Mouse (Mus musculus) gastrocnemius, postnatal 10 days (tissue): ENCODE measurements around the gene Cnmd. TPM values are rescaled to one million over a fixed set of nuclear protein-coding genes. Genes with fewer than 3 reads are reported as not detected.

ENCODE experiments used
- DNase-seq: peaks from one replicate; pipeline ENCODE4 v3.0.0; 2021; ENCODE audit warnings: mixed read lengths
- total RNA-seq, 2 experiments: library from RNA; stranded (reverse); gene quantifications; 2 replicates each; pipeline ENCODE4 v1.2.3; 2021

Cnmd gene
- total RNA-seq, 2 experiments from 2014 or later, result 1.2 to 3.0 TPM

DNA sequence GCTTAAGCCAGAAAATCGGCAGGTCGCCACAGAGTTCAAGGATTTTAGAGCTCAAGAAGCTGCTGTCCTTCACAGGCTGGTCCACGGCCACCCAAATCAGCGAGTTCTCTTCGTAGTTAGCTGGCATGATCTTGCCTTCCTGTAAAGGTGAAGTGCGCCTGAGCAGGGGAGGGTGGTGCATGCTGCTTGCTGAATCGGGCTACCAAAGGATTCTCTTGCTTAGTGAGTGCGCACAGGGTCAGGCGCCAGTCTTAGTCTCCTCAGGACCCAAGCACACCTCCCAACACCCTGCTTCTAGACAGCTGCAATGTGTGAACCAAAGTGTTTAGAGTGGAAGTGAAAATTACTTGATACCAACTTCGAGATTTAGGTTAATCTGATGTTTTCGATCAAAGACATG lies 16.6 kb downstream of the Cnmd start:
- DNase-seq, result no peak

DNA sequence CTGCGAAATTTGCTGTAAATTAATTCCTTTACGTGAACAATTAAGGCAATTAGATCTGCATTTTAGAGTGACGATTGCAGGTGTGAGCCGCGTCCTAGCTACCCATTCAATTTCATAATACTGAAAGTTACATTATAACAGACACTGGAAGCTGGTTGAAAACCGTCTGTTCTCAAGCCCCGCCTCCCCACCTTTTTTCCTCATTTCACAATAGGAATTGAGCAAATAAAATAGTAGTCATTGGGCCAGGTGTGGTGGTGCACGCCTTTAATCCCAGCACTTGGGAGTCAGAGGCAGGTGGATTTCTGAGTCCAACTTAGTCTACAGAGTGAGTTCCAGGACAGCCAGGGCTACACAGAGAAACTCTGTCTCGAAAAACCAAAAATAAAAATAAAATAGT lies 19.9 kb downstream of the Cnmd start:
- no peak for DNase-seq

- no peak for DNase-seq
These were observed 25.2 kb downstream of the Cnmd start for GRCm38 (mm10) chr14:79636814-79637213.

DNA sequence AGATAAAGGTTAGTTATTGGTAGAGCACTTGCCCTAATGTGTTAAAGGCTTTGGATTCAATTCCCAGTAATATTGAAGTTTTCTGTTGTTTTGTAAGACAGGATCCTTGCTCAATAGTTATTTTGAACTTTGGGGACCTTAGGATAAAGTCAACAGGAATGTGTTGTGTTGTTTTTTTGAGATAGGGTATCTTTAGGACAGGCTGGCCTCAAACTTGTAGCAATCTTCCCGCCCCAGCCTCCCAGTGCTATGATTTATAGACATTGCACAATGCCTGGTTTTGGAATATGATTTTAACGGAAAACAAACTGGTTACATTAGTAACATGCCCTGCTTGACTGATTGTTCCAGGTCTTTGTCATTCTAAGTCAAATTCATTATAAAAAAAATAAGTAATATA lies 28.8 kb downstream of the Cnmd start:
- DNase-seq, result no peak

GRCm38 (mm10) chr14:79632330-79632729 lies 29.6 kb downstream of the Cnmd start:
- DNase-seq, result no peak

DNA sequence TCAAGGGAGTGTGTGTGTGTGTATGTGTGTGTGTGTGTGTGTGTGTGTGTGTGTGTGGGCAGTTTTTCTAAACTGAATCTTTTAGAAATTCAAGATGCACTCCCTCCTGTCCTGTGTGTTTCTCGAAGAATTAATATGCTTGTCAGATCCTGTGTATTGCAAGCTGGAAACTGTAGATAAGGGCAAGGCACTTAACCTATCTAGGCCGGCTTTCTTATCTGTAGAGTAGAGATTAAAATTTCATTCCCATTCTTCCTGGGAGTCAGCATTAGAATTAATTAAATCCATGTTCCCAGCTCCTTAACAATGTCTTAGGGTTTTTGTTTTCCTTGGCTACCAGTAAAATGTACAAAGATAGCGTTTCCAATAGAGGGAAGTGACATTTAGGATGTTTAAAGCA lies 40.8 kb downstream of the Cnmd start:
- no peak for DNase-seq

DNA sequence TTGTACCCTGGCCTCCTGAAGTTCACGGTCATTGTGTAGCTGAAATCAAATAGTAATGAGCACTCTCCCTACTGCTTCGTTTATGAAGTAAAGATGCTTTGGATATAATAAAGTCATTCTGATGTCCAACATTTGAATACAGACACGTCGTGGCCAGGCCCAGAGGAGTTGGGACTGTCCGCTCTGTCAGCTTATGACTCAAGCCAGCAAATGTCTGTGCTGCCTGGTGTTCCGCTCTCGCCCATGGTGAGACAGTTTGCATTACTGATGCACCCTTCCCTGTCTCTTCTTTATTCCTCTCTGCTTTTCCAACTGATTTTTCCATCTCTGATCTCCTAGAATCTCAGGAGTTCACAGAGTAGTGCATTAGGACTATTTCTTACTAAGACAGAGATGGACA lies 42.2 kb downstream of the Cnmd start:
- DNase-seq, result no peak

DNA sequence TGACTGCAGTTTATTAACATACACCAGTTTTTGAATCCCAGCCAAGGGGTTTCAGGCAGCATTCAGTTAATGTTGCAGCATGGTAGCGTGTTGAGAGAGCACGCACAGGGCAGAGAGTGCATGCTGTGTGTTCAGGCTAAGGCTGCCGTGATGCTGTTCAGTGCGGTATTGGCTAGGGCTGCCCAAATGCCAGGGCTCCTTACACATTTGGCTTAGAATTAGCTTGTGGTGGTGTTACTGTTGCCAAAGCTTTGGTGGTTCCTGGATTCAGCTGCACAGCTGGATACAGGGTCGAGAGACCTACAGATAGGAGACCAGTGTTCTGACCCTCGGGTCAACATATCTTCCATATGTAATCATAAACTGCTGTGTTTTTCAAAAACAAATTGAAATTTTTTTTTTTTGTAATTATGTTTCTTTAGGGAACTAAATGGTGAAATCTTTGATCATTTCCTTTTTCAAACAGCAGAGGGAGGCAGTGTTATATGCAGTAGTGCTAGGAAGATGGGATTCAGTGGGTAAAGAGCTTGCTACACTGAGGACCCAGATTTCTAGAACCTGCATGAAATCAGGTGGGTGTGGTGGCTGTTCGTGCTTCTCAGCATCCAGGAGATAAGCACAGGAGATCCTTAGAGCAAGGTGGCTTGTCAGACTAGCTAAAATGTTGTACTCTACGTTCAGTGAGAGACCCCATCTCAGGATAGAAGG lies 44.7 kb downstream of the Cnmd start:
- DNase-seq, result no peak

DNA sequence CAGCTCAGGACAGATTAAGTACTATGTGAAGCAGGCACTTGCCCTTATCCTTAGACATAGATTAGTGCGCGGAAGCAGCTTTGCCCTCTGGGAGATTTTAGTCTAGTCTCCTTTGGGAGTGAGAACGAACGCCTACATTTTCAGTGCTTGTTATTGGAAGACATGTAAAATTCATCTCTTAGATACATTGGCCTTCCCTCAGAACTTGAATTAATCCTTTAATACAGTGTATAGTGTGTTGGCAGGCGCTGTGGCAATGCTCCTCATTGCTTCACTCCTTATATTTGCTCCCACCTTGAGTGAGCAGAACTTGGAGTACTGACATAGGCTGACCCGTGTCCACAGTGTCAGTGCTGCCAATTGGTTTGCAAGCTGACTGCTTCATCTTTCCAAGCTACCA lies 53.7 kb downstream of the Cnmd start:
- DNase-seq, result no peak

- DNase-seq, result no peak
These were observed 54.6 kb downstream of the Cnmd start for GRCm38 (mm10) chr14:79607352-79607751.

DNA sequence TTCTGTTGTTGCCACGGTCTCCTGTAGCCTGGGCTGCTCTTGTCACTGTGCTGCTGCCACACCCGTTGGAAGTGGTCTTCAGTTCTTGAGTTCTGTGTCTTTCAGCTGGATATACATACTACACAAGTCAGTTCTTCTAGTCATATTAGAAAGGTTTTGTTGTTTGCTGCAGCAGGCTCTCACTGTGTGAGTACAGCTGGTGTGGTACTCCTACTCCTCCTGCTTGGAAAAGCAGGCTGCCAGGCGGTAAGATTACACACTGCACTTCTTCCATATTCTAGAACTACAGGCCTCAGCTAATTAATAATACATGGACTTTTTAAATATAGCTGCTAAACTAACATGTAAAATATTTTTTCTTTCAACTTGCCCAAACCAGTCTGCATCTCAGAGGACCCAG lies 55.1 kb downstream of the Cnmd start:
- no peak for DNase-seq

GRCm38 (mm10) chr14:79606392-79606791 lies 55.6 kb downstream of the Cnmd start:
- no peak for DNase-seq

DNA sequence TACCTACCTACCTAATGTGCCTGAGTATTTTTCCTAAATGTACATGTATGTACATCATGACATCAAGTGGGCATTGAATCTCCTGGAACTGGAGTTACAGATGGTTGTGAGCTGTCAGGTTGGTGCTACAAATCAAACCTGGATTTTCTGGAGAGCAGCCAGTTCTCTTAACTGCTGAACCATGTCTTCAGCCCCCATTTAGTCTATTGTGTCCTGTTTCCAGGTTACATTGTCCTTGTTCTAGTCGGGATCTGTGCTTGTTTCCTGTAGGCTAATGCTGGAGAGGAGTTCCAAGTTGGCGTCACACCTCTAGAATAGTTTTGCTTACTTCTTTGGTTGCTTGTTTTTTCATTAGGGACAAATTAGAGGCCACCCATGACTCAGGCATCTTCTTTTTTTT lies 56.1 kb downstream of the Cnmd start:
- no peak for DNase-seq

DNA sequence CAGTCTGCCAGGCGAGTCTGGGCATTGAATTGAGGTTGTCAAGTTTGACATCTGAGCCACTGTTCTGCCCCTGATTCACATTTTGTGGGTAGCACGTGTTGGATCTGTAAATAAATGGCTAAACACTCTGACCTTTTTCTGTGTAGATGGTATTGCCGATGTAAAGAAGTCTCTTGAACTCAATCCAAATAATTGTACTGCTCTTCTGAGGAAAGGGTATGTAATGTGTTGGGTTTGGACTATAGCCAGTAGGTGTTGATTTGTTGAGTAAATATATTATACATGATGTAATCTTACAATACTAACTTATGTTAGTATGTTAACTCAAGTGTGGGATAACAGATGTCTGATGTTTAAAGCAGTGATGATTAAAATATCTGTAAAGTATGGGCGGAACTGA lies 65.4 kb downstream of the Cnmd start:
- DNase-seq, result no peak

- DNase-seq, result no peak
These were observed 67.9 kb downstream of the Cnmd start for GRCm38 (mm10) chr14:79594069-79594468.

DNA sequence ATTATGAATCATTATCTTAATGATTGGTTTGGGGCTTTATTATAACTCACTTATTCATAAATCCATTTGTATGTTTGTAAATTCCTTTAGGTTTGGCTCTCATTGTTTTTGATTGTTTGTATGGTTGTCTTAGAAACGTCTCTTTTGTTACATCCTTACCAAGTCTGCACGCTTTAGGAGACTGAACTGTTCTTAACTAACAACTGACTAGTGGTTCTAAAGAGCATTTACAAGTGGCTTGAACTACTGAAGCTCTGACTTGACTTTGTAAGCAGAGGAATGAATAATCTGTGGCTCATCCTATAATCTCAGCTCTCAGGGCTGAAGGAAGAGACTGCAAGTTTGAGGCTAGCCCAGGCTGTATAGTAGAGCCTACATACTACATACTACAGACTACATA lies 70.4 kb downstream of the Cnmd start:
- no peak for DNase-seq

- DNase-seq, result no peak
These were observed 71.1 kb downstream of the Cnmd start for GRCm38 (mm10) chr14:79590916-79591315.

DNA sequence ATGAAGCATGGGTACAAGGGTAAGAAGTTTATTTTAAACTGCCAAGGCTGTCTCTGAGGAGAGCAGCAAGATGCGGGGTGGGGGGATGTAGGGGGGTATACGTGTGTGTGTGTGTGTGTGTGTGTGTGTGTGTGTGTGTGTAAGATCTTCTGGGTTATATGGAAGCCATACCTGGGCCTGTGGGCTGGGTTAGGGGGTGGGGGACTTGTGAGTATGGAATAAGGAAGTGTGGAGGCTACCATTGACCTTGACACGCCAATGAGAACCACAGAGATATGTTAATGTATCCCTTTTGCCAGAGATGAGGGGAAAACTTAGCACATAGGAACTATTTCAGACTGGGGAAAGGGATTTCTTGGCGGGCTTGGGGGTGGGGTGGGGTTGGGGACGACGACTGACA lies 72.6 kb downstream of the Cnmd start:
- no peak for DNase-seq

DNA sequence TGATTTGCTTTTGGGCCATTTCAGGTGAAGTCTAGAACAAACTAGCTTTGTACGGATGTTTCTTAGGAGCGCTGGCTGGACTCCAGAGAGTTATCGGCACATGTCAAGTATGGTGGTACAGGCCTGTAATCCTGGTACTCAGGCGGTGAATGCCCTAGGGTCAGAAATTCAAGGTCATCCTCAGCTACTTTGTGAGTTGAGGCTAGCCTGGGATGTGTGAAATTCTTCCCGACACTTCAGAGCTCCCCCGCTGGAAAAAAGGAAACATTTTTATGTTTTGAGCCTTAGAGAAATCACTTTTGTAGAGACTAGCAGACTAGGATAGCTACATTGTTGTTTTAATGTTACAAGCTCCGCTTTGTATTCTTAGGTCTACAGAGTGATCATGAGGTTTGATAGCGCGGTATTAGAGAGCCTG lies 73.4 kb downstream of the Cnmd start:
- DNase-seq, result peak; percentile 11

DNA sequence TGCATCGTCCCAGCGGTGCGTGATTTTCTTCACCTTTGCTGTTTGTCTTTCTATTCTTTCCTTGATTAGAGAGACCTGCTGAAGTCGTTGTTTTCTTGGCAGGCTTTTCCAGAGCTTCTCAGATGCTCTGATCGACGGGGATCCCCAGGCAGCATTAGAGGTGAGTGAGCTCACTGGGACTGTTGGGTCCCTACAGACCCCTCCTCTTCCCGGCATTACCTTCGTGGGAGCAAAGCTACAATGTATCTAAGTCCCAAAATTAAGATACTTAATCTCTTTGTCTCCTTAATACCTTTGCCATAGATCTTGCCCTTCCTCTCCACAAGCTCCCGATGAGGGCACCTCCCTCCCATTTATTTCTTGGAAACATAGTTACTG lies 74.1 kb downstream of the Cnmd start:
- DNase-seq, result no peak

Other genes starting within 250 kb of the Cnmd start
- 1 to 10 TPM; 8.6 to 9.2 TPM for gene Kbtbd7, start 235.7 kb downstream of the Cnmd start, total RNA-seq
- under 1 TPM; 0.38 to 0.45 TPM for gene Kbtbd6, start 210.3 kb downstream of the Cnmd start, total RNA-seq
- 10 to 100 TPM in 1 of 2 experiments, 1 to 10 TPM in 1; 8.7 to 11.3 TPM for gene Elf1, start 181.0 kb downstream of the Cnmd start, total RNA-seq
- gene Wbp4, start 180.7 kb downstream of the Cnmd start, total RNA-seq, result 10 to 100 TPM; 25.1 to 26.9 TPM
- 10 to 100 TPM; 66.2 to 71.1 TPM for gene Sugt1, start 74.5 kb downstream of the Cnmd start, total RNA-seq
- under 1 TPM in 1 of 2 experiments, not detected in 1; 0.18 TPM for gene Pcdh8, start 109.1 kb upstream of the Cnmd start, total RNA-seq